Mouse (Mus musculus): ENCODE data around the gene Mypn.

GRCm38 (mm10) chr10:63160671-63161070, 43.1 kb downstream of the Mypn start:
- no peak for TF ChIP-seq POLR2AphosphoS2 (IDR thresholded peaks at IDR 0.05; ENCODE audit: insufficient read length, low read depth)
- TF ChIP-seq POLR2A (IDR thresholded peaks at IDR 0.05; ENCODE audit: insufficient read length, low read depth), result no peak

Data from myocyte (in vitro differentiated cells).